Mouse (Mus musculus) E14TG2a.4 (cell line): Measurements from ENCODE around the gene Slc30a9.
A peak's percentile ranks its signal among the peaks of the same experiment; 100 is the strongest.

Source experiments
- H3K27me3 ChIP-seq: 2 replicates; pipeline ENCODE4 v1.6.1; 2014; ENCODE audit warnings: low read length, control low read depth; ENCODE audit not compliant: insufficient read depth
- H3K36me3 ChIP-seq: 2 replicates; pipeline ENCODE4 v1.6.1; 2014; ENCODE audit warnings: low read length, control low read depth; ENCODE audit not compliant: insufficient read depth
- H3K4me1 ChIP-seq: replicated peaks from 2 replicates; pipeline ENCODE4 v1.6.1; 2014; ENCODE audit warnings: low read depth, low read length, control low read depth
- H3K4me3 ChIP-seq: replicated peaks from 2 replicates; pipeline ENCODE4 v1.5.1; 2014; ENCODE audit warnings: mild to moderate bottlenecking, low read length
- H3K9me3 ChIP-seq: 2 replicates; pipeline ENCODE4 v1.6.1; 2014; ENCODE audit warnings: low read length, control low read depth
- CTCF ChIP-seq: conservative IDR thresholded peaks from 2 replicates; pipeline ENCODE4 v1.5.1; 2014; ENCODE audit warnings: low read length
- NANOG ChIP-seq: IDR thresholded peaks from 2 replicates; pipeline ENCODE4 v1.6.1; 2014; ENCODE audit warnings: borderline replicate concordance, low read length, mixed read lengths
- POU5F1 ChIP-seq: IDR thresholded peaks from 2 replicates; pipeline ENCODE4 v1.6.1; 2014; ENCODE audit warnings: low read length, borderline replicate concordance

The Slc30a9 gene

DNA sequence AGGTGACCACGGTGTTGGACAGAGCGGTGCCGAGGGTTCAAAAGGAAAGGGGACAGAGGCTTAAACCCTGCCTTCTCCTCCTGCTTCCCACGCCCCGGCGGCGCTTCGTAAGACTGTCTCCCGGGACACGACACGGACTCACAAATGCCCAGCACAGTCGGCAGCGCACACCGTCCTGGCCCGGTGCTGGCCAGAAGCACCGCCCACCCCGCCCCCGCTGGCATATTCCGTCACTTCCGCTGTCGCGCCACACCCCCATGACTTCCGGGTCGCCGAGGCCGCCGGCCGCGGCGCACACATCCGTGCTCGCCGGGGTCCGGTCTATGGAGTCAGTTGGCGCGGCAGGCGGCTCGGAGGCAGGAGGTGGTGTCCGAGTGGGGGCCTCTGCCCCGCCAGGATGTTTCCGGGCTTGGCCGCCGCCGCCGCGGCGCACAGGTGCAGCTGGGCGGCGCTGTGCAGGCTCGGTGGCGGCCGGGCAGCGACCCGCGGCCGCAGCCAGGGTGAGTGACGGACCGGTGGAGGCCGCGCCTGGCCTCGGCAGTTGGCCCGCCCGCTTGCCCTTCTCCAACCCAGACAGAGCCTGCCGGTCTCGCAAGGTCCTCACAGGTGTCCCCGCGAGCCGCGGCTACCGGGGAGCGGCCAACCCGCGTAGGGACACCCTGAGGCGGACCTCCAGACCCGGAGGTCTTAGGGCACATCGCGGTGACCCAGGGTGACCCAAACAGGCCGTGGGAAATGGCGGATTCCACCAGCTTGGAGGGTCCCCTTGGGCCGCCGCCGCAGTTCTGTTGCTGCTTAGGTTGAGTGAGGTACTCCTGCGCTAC lies at the start of gene Slc30a9:
TSS of gene Slc30a9 (plus strand) at position 258 of the 824 bp plus-strand sequence.
- no peak for TF ChIP-seq CTCF
- no peak for TF ChIP-seq NANOG
- no peak for TF ChIP-seq POU5F1
- no peaks in the 10 kb centered on the region for H3K9me3 ChIP-seq

DNA sequence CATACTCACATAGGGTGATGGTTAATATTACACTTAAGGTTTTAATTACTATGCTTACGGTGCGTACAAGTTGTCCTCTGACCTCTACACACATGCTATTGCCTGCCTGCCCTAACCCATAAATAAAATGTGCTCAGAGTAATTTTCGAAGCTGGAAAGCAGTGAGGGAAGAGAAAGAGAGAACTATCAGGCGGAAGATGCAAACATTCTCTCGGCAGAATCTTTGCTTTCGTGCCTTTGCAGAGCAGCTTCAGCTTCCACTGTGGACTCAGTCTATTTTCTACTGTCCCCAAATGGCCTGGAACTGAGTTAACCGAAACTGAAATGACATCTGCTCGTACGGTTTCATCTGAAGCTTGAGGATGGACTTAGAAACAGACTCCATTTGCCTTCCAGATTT lies 48.3 kb upstream of the Slc30a9 start:
- Histone ChIP-seq H3K36me3 (peaks cover 19% of the 10 kb centered on the region), H3K27me3 (no peaks in the 10 kb centered on the region; the same call in 1 of the 2 replicates), H3K9me3 (no peaks in the 10 kb centered on the region), H3K4me1 (peaks cover 32% of the 10 kb centered on the region), H3K4me3 (no peak overlapping the region)
- no peak for TF ChIP-seq CTCF
- TF ChIP-seq NANOG, result no peak
- no peak for TF ChIP-seq POU5F1

More for the DNA sequence above, at the start of gene Slc30a9:
- no peaks in the 10 kb centered on the region for H3K27me3 ChIP-seq
- peak within 1 kb of the TSS; percentile 95 for H3K4me3 ChIP-seq
- peaks cover 27% of the 10 kb centered on the region for H3K36me3 ChIP-seq
- peaks cover 26% of the 10 kb centered on the region for H3K4me1 ChIP-seq

DNA sequence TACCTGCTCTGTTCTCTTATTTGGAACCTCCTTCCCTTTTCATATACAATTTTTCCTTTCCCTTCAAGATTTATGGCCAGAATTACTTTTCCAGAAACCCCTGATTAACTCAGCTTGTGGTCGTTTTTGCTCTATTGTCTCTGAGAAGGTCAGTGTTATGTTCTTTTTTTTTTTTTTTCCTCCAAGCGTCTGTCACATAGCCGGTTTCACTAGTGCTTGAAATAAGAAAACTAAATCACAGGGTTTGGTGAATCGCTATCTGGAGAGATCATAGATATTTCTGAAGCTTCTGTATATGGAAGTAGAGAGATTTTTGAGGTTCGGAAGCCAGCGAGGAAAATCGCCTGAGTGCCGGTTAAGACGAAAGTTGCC lies 46.6 kb upstream of the Slc30a9 start:
- Histone ChIP-seq H3K36me3 (peaks cover 35% of the 10 kb centered on the region), H3K4me3 (peak overlapping the region; percentile 93), H3K4me1 (peaks cover 42% of the 10 kb centered on the region), H3K27me3 (no peaks in the 10 kb centered on the region; the same call in 1 of the 2 replicates), H3K9me3 (no peaks in the 10 kb centered on the region)
- TF ChIP-seq POU5F1 (no peak), NANOG (no peak), CTCF (no peak)

DNA sequence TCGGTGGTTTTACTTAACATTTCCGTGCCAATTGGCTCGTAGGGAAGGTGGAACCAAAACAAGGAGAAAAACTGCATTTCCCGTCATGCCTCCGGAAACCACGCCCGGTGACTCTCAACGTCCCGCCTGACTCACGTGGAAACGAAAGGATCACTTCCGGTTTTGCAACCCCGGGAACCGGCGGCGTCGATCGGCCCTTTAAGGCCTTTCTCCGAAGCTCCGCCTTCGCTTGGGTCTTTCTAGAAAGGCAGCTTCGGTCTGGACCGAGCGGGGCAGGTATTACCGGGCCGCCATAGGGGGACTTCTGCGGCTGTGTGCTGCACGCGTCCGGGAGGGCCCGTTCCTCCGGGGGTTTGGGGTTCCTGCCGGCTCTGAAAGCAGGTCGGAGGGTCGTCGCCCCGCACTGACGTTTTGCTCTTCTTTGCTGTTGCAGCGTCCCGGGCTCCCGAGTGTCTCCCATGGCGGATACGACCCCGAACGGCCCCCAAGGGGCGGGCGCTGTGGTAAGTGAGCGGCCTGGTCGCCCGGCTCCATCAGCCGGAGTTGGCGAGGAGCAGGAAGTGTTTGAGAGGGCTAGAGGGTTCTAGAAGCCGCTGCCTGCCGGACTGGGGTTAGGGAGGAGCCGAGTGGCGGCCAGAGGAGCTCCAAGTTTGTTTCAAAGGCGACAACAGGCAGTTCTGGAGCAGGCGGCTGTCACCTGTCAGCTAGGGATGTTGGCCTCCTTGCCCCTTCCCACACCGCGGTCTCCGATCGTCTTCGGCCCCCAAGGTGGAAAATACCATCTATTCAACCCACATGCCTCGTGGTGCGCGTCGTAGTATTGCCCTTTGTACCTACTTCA lies 46.0 kb upstream of the Slc30a9 start, which contains the start of gene Tmem33:
TSS of gene Tmem33 (plus strand) at position 35 of the 841 bp plus-strand sequence.
- TF ChIP-seq CTCF (no peak), POU5F1 (no peak), NANOG (no peak)

DNA sequence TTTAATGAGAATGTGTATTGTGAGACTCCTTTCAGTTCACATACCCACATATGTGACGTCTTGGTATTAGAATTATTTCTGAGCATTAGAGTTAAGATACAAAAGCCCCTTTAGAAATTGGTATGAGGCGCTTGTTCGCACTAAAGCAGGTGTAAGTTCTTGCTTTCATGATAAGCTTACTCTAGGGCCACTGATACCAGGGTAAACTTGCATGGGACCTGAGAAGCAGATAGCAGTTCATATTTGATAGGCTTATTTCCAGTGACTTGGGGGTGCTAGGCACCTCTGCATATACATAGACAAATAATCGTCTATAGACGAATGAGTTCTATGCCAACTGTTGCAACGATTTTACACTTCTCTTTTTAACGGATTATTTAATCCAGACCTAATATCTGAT lies 43.8 kb upstream of the Slc30a9 start:
- no peaks in the 10 kb centered on the region for H3K9me3 ChIP-seq
- peaks cover 64% of the 10 kb centered on the region for H3K36me3 ChIP-seq
- peaks cover 54% of the 10 kb centered on the region for H3K4me1 ChIP-seq
- H3K4me3 ChIP-seq, result no peak overlapping the region
- H3K27me3 ChIP-seq, result no peaks in the 10 kb centered on the region
- TF ChIP-seq CTCF, result no peak
- no peak for TF ChIP-seq NANOG
- no peak for TF ChIP-seq POU5F1

More for the DNA sequence above, 46.0 kb upstream of the Slc30a9 start, which contains the start of gene Tmem33:
- Histone ChIP-seq H3K4me1 (peaks cover 45% of the 10 kb centered on the region), H3K27me3 (no peaks in the 10 kb centered on the region), H3K4me3 (peak within 1 kb of the TSS; percentile 93), H3K9me3 (no peaks in the 10 kb centered on the region), H3K36me3 (peaks cover 41% of the 10 kb centered on the region)

DNA sequence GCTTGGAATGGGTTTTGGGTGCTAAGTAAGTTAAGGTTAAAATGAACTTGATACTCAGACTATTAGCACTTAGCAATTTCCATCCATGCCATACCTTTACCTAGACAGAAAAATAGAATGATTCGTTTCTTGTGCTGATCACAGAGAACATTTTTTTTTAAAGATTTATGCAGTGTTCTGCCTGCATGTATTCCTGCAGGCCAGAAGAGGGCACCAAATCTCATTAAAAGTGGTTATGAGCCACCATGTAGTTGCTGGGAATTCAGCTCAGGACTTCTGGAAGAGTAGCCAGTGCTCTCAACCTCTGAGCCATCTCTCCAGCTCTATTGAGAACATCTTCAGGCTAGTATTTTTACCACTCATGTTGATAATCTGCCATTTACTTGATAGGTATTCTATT lies 40.6 kb upstream of the Slc30a9 start:
- no peak overlapping the region for H3K4me3 ChIP-seq
- H3K36me3 ChIP-seq, result peaks cover 79% of the 10 kb centered on the region
- TF ChIP-seq CTCF, result peak; percentile 64
- TF ChIP-seq NANOG, result no peak
- H3K9me3 ChIP-seq, result no peaks in the 10 kb centered on the region
- H3K27me3 ChIP-seq, result no peaks in the 10 kb centered on the region
- peaks cover 57% of the 10 kb centered on the region for H3K4me1 ChIP-seq

DNA sequence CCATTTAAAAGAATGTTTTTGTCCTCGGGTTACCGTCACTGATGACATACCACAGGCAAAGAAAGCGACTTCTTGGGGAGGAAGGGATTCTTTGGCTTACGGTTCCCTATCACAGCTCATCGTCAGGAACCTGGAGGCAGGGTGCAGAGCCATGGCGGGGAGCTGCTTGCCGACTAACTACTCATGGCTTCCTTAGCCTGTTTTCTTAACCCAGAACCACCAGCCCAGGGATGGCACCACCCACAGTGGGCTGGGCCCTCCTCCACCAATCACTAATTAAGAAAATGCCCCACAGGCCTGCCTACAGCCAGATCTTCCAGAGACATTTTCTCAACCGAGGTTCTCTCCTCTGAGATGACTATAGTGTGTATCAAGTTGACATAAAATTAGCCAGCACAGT lies 37.4 kb upstream of the Slc30a9 start:
- no peaks in the 10 kb centered on the region for H3K9me3 ChIP-seq
- H3K27me3 ChIP-seq, result no peaks in the 10 kb centered on the region
- peak overlapping the region; percentile 60 for H3K4me3 ChIP-seq
- TF ChIP-seq CTCF (no peak), NANOG (no peak), POU5F1 (no peak)
- peaks cover 52% of the 10 kb centered on the region for H3K36me3 ChIP-seq
- H3K4me1 ChIP-seq, result peaks cover 34% of the 10 kb centered on the region

DNA sequence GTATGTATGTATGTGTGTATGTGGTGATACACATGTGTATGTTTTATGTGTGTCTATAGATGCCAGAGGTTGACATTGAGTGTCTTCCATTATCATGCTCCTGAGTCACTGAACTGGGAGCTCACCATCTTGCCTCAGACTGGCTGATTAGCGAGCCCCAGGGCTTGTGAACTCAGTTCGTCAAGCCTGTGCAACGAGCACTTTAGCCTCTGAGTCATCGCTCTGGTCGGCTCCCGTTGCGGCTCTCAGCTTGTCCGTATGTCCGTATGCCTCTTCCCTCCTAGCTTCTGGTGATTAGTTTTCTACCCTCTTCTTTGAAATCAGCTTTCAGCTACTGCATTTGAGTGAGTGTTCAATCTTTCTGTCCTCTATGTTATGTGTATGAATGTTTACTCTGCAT lies 27.3 kb upstream of the Slc30a9 start:
- Histone ChIP-seq H3K4me1 (peaks cover 18% of the 10 kb centered on the region; the same call in 1 of the 2 replicates), H3K4me3 (no peak overlapping the region), H3K9me3 (no peaks in the 10 kb centered on the region), H3K27me3 (no peaks in the 10 kb centered on the region), H3K36me3 (peaks cover 61% of the 10 kb centered on the region)
- TF ChIP-seq NANOG (no peak), CTCF (no peak), POU5F1 (no peak)
